Mouse (Mus musculus): ENCODE results near the gene Lta. TPM values are rescaled to one million over a fixed set of nuclear protein-coding genes. Genes with fewer than 3 reads are reported as not detected.

Lta gene
- polyA plus RNA-seq, 1 experiment = 4.4 TPM

- Histone ChIP-seq H3K4me3 (replicated peaks; ENCODE audit: control insufficient read depth, low read depth, low read length) (no peak overlapping the region), H3K27ac (ENCODE audit: control insufficient read depth, insufficient read depth, low read depth, low read length, poor library complexity) (peak overlapping the region; percentile 71), H3K4me1 (ENCODE audit: control insufficient read depth, insufficient read depth, low read length) (peaks cover 14% of the 10 kb centered on the region)
- TF ChIP-seq POLR2A (IDR thresholded peaks at IDR 0.05; ENCODE audit: borderline replicate concordance, control insufficient read depth, low read depth, low read length) = no peak
- TF ChIP-seq CTCF (IDR thresholded peaks at IDR 0.05; ENCODE audit: control insufficient read depth, insufficient read depth, low read length) = no peak
- WGBS = 1% methylated on average over 4 of the region's 4 CpGs
These were observed 15.1 kb downstream of the Lta start for GRCm38 (mm10) chr17:35190096-35190495.

GRCm38 (mm10) chr17:35189186-35189585, 16.0 kb downstream of the Lta start:
- 0% methylated on average over 1 of the region's 1 CpGs for WGBS
- H3K4me3 ChIP-seq (replicated peaks; ENCODE audit: control insufficient read depth, low read depth, low read length) = no peak overlapping the region

GRCm38 (mm10) chr17:35187959-35188610, 17.1 kb downstream of the Lta start, which contains the start of gene Lst1:
TSS of gene Lst1 (minus strand) at chr17:35188439.
- no peak for TF ChIP-seq CTCF (IDR thresholded peaks at IDR 0.05; ENCODE audit: control insufficient read depth, insufficient read depth, low read length)
- no peak for TF ChIP-seq POLR2A (IDR thresholded peaks at IDR 0.05; ENCODE audit: borderline replicate concordance, control insufficient read depth, low read depth, low read length)
- WGBS = 15% methylated on average over 7 of the region's 7 CpGs
- peak within 1 kb of the TSS; percentile 95 for H3K27ac ChIP-seq (ENCODE audit: control insufficient read depth, insufficient read depth, low read depth, low read length, poor library complexity)
- H3K4me3 ChIP-seq (replicated peaks; ENCODE audit: control insufficient read depth, low read depth, low read length) = peak within 1 kb of the TSS; percentile 76
- peaks cover 11% of the 10 kb centered on the region for H3K4me1 ChIP-seq (ENCODE audit: control insufficient read depth, insufficient read depth, low read length)

More at GRCm38 (mm10) chr17:35189186-35189585, 16.0 kb downstream of the Lta start:
- TF ChIP-seq POLR2A (IDR thresholded peaks at IDR 0.05; ENCODE audit: borderline replicate concordance, control insufficient read depth, low read depth, low read length) = no peak
- TF ChIP-seq CTCF (IDR thresholded peaks at IDR 0.05; ENCODE audit: control insufficient read depth, insufficient read depth, low read length) = no peak
- peaks cover 15% of the 10 kb centered on the region for H3K4me1 ChIP-seq (ENCODE audit: control insufficient read depth, insufficient read depth, low read length)
- peak overlapping the region; percentile 71 for H3K27ac ChIP-seq (ENCODE audit: control insufficient read depth, insufficient read depth, low read depth, low read length, poor library complexity)

- Histone ChIP-seq H3K27ac (ENCODE audit: control insufficient read depth, insufficient read depth, low read depth, low read length, poor library complexity) (peak overlapping the region; percentile 95; the same call in 1 of the 2 replicates), H3K4me1 (ENCODE audit: control insufficient read depth, insufficient read depth, low read length) (peaks cover 9% of the 10 kb centered on the region), H3K4me3 (replicated peaks; ENCODE audit: control insufficient read depth, low read depth, low read length) (peak overlapping the region; percentile 54)
- WGBS = 44% methylated on average over 4 of the region's 4 CpGs
- TF ChIP-seq CTCF (IDR thresholded peaks at IDR 0.05; ENCODE audit: control insufficient read depth, insufficient read depth, low read length) = no peak
- TF ChIP-seq POLR2A (IDR thresholded peaks at IDR 0.05; ENCODE audit: borderline replicate concordance, control insufficient read depth, low read depth, low read length) = no peak
These were observed 17.8 kb downstream of the Lta start for GRCm38 (mm10) chr17:35187345-35187744.

GRCm38 (mm10) chr17:35186681-35187080, 18.5 kb downstream of the Lta start:
- peaks cover 7% of the 10 kb centered on the region for H3K4me1 ChIP-seq (ENCODE audit: control insufficient read depth, insufficient read depth, low read length)
- WGBS = 5% methylated on average over 4 of the region's 4 CpGs
- TF ChIP-seq CTCF (IDR thresholded peaks at IDR 0.05; ENCODE audit: control insufficient read depth, insufficient read depth, low read length) (no peak), POLR2A (IDR thresholded peaks at IDR 0.05; ENCODE audit: borderline replicate concordance, control insufficient read depth, low read depth, low read length) (0 out of 2 replicates have a peak, but pooled peaks have one; percentile 5)
- peak overlapping the region; percentile 64 for H3K4me3 ChIP-seq (replicated peaks; ENCODE audit: control insufficient read depth, low read depth, low read length)
- H3K27ac ChIP-seq (ENCODE audit: control insufficient read depth, insufficient read depth, low read depth, low read length, poor library complexity) = peak overlapping the region; percentile 76

- TF ChIP-seq POLR2A (IDR thresholded peaks at IDR 0.05; ENCODE audit: borderline replicate concordance, control insufficient read depth, low read depth, low read length) (no peak), CTCF (IDR thresholded peaks at IDR 0.05; ENCODE audit: control insufficient read depth, insufficient read depth, low read length) (no peak)
- 1% methylated on average over 18 of the region's 18 CpGs for WGBS
- H3K4me1 ChIP-seq (ENCODE audit: control insufficient read depth, insufficient read depth, low read length) = peaks cover 7% of the 10 kb centered on the region
- H3K27ac ChIP-seq (ENCODE audit: control insufficient read depth, insufficient read depth, low read depth, low read length, poor library complexity) = peak overlapping the region; percentile 76
- peak overlapping the region; percentile 64 for H3K4me3 ChIP-seq (replicated peaks; ENCODE audit: control insufficient read depth, low read depth, low read length)
These were observed 19.2 kb downstream of the Lta start for GRCm38 (mm10) chr17:35185639-35186611.

GRCm38 (mm10) chr17:35180093-35180492, 25.1 kb downstream of the Lta start:
- Histone ChIP-seq H3K4me3 (replicated peaks; ENCODE audit: control insufficient read depth, low read depth, low read length) (no peak overlapping the region), H3K27ac (ENCODE audit: control insufficient read depth, insufficient read depth, low read depth, low read length, poor library complexity) (no peak overlapping the region), H3K4me1 (ENCODE audit: control insufficient read depth, insufficient read depth, low read length) (peaks cover 1% of the 10 kb centered on the region)
- TF ChIP-seq POLR2A (IDR thresholded peaks at IDR 0.05; ENCODE audit: borderline replicate concordance, control insufficient read depth, low read depth, low read length) = no peak
- no peak for TF ChIP-seq CTCF (IDR thresholded peaks at IDR 0.05; ENCODE audit: control insufficient read depth, insufficient read depth, low read length)
- 79% methylated on average over 5 of the region's 5 CpGs for WGBS

GRCm38 (mm10) chr17:35178528-35178927, 26.6 kb downstream of the Lta start:
- 7% methylated on average over 5 of the region's 5 CpGs for WGBS
- Histone ChIP-seq H3K4me3 (replicated peaks; ENCODE audit: control insufficient read depth, low read depth, low read length) (no peak overlapping the region), H3K4me1 (ENCODE audit: control insufficient read depth, insufficient read depth, low read length) (peaks cover 2% of the 10 kb centered on the region; the same call in 1 of the 2 replicates), H3K27ac (ENCODE audit: control insufficient read depth, insufficient read depth, low read depth, low read length, poor library complexity) (no peak overlapping the region)
- TF ChIP-seq CTCF (IDR thresholded peaks at IDR 0.05; ENCODE audit: control insufficient read depth, insufficient read depth, low read length) (peak; percentile 96), POLR2A (IDR thresholded peaks at IDR 0.05; ENCODE audit: borderline replicate concordance, control insufficient read depth, low read depth, low read length) (no peak)
